Mouse (Mus musculus) limb, embryonic 12.5 days (tissue): ENCODE measurements around the gene Cacna1c. TPM values are rescaled to one million over a fixed set of nuclear protein-coding genes. Genes with fewer than 3 reads are reported as not detected.

Experiments
- ATAC-seq: fragments of 200-750 bp; cut with Nextera tagmentation; 2 replicates; pipeline ENCODE4 v1.8.0; 2017; ENCODE audit warnings: low read depth, moderate TSS enrichment; ENCODE audit not compliant: insufficient number of reproducible peaks, insufficient read depth, low FRiP score, low TSS enrichment
- H3K27ac ChIP-seq: fragments of 300-500 bp; sonication (generic); 2 replicates; pipeline ENCODE4 v1.5.1; 2016; ENCODE audit warnings: mild to moderate bottlenecking, moderate library complexity
- H3K27me3 ChIP-seq: fragments of 300-500 bp; sonication (generic); 2 replicates; pipeline ENCODE4 v1.6.1; 2016; ENCODE audit warnings: mild to moderate bottlenecking, moderate library complexity
- H3K36me3 ChIP-seq: fragments of 300-500 bp; sonication (generic); 2 replicates; pipeline ENCODE4 v1.6.1; 2016; ENCODE audit warnings: mild to moderate bottlenecking, moderate library complexity
- H3K4me1 ChIP-seq: fragments of 300-500 bp; sonication (generic); replicated peaks from 2 replicates; pipeline ENCODE4 v1.6.1; 2016
- H3K4me2 ChIP-seq: fragments of 300-500 bp; sonication (generic); 2 replicates; pipeline ENCODE4 v1.6.1; 2016; ENCODE audit warnings: mild to moderate bottlenecking, moderate library complexity
- H3K4me3 ChIP-seq: fragments of 300-500 bp; sonication (generic); replicated peaks from 2 replicates; pipeline ENCODE4 v1.5.1; 2016; ENCODE audit warnings: mild to moderate bottlenecking
- H3K9ac ChIP-seq: fragments of 300-500 bp; sonication (generic); replicated peaks from 2 replicates; pipeline ENCODE4 v1.6.1; 2016; ENCODE audit warnings: mild to moderate bottlenecking, moderate library complexity
- H3K9me3 ChIP-seq: fragments of 300-500 bp; sonication (generic); 2 replicates; pipeline ENCODE4 v1.6.1; 2016; ENCODE audit warnings: mild to moderate bottlenecking, moderate library complexity
- WGBS: fragments of 180-500 bp; shearing (Covaris S2); methylation state at CpG from one replicate; pipeline ENCODE4 v1.1.7; 2016; 5-methylcytosine and 5-hydroxymethylcytosine counted together
- polyA plus RNA-seq: library from polyadenylated mRNA; unstranded; fragments of >200 nt; fragmentation: Nextera tagmentation; extraction: Ambion mirVana; gene quantifications from 2 replicates; pipeline ENCODE4 v1.2.1, GENCODE M21; 2016

Cacna1c gene
- polyA plus RNA-seq, 1 experiment from 2014 or later, result 13.8 TPM

GRCm38 (mm10) chr6:119186658-119187057 is 9.6 kb downstream of the Cacna1c start:
- Histone ChIP-seq H3K4me1 (no peaks in the 10 kb centered on the region), H3K36me3 (peaks cover 48% of the 10 kb centered on the region), H3K4me2 (no peak overlapping the region), H3K9me3 (no peaks in the 10 kb centered on the region), H3K27me3 (no peaks in the 10 kb centered on the region), H3K4me3 (no peak overlapping the region), H3K27ac (no peak overlapping the region), H3K9ac (no peak overlapping the region)
- no peak for ATAC-seq
- 57% methylated on average over 8 of the region's 8 CpGs for WGBS

DNA sequence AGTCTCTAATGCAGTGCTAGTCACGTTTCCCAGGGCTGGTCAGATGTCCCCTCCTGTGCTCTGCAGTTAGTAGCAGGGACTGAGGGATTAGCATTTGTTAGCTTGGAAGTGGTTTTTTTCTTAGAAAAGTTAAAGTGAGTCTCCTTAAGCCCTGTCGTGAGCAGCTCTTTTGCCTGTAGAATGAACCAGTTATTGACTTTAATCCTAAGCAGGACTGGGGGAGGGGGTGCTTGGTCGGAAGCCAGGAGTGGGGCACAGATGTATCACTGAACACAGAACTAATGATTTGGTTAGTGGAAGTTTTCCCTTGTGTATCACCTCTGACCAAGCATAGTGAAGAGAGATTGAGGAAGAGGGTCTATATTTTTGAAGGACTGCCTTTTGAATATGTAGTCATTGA is 12.4 kb downstream of the Cacna1c start:
- Histone ChIP-seq H3K9me3 (no peaks in the 10 kb centered on the region), H3K9ac (no peak overlapping the region), H3K4me2 (no peak overlapping the region), H3K4me1 (no peaks in the 10 kb centered on the region), H3K36me3 (peaks cover 20% of the 10 kb centered on the region; the same call in 1 of the 2 replicates), H3K27me3 (no peaks in the 10 kb centered on the region), H3K4me3 (no peak overlapping the region), H3K27ac (no peak overlapping the region)
- 73% methylated on average over 3 of the region's 3 CpGs for WGBS
- ATAC-seq, result no peak

DNA sequence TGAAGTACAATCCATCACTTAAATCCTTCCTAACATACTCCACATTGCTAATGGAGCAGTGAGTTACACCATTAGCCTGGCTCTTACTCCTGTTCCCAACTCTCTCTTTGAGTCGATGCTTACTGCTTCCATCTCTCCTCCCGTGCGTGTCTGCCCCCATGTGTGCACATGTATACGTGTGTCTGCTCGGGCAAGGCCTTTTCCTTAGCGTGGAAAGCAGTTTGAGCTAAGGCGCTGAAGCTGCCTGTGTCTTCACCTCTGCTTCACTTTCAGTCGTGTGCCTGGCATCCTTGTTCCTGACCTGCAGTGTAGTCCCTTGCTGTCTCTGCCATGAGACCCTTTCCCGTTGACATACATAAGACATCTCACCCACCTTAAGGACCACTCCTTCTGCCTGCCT is 14.0 kb downstream of the Cacna1c start:
- H3K4me1 ChIP-seq, result no peaks in the 10 kb centered on the region
- ATAC-seq, result no peak
- peaks cover 17% of the 10 kb centered on the region; the same call in 1 of the 2 replicates for H3K36me3 ChIP-seq
- H3K9ac ChIP-seq, result no peak overlapping the region
- H3K27me3 ChIP-seq, result no peaks in the 10 kb centered on the region
- whole genome bisulfite sequencing, result 89% methylated on average over 9 of the region's 9 CpGs
- no peaks in the 10 kb centered on the region for H3K9me3 ChIP-seq
- H3K4me3 ChIP-seq, result no peak overlapping the region
- no peak overlapping the region for H3K4me2 ChIP-seq
- H3K27ac ChIP-seq, result no peak overlapping the region

- H3K27me3 ChIP-seq, result no peaks in the 10 kb centered on the region
- H3K9ac ChIP-seq, result no peak overlapping the region
- no peaks in the 10 kb centered on the region for H3K9me3 ChIP-seq
- no peak for ATAC-seq
- H3K27ac ChIP-seq, result no peak overlapping the region
- 95% methylated on average over 2 of the region's 2 CpGs for WGBS
- peaks cover 6% of the 10 kb centered on the region; the same call in 1 of the 2 replicates for H3K4me1 ChIP-seq
- H3K36me3 ChIP-seq, result peaks cover 12% of the 10 kb centered on the region; the same call in 1 of the 2 replicates
- H3K4me3 ChIP-seq, result no peak overlapping the region
- H3K4me2 ChIP-seq, result no peak overlapping the region
Observed at GRCm38 (mm10) chr6:119180188-119180587, 16.0 kb downstream of the Cacna1c start.

- Histone ChIP-seq H3K4me1 (peaks cover 6% of the 10 kb centered on the region; the same call in 1 of the 2 replicates), H3K27me3 (no peaks in the 10 kb centered on the region), H3K4me2 (no peak overlapping the region), H3K9me3 (no peaks in the 10 kb centered on the region), H3K9ac (no peak overlapping the region), H3K4me3 (no peak overlapping the region), H3K27ac (no peak overlapping the region), H3K36me3 (no peaks in the 10 kb centered on the region)
- no peak for ATAC-seq
- WGBS, result 60% methylated on average over 8 of the region's 8 CpGs
Observed at GRCm38 (mm10) chr6:119177101-119177500, 19.1 kb downstream of the Cacna1c start.

DNA sequence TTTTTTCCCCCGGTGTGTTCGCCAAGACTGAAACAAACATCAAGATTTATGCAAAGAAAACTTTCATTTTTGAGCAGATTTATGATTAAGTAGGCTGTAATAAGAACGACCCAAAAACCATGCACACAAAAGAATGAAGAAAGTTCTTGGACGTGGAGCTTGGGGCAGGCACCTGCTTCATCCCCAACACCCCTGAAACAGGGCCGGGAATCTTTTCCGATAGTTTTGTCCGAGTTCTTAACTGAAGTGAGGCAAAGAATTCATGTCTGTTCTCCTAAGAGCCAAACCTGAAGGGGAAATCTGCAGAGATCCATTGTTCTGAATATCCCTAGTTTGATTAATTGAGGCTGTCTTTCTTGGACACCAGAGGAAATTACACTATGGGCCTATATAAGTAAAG is 20.1 kb downstream of the Cacna1c start:
- H3K9me3 ChIP-seq, result no peaks in the 10 kb centered on the region
- H3K4me1 ChIP-seq, result peaks cover 6% of the 10 kb centered on the region; the same call in 1 of the 2 replicates
- ATAC-seq, result no peak
- H3K27me3 ChIP-seq, result no peaks in the 10 kb centered on the region
- H3K27ac ChIP-seq, result no peak overlapping the region
- H3K4me2 ChIP-seq, result peak overlapping the region; percentile 70
- H3K36me3 ChIP-seq, result no peaks in the 10 kb centered on the region
- WGBS, result 76% methylated on average over 7 of the region's 7 CpGs
- H3K4me3 ChIP-seq, result peak overlapping the region; percentile 87
- no peak overlapping the region for H3K9ac ChIP-seq

GRCm38 (mm10) chr6:119175078-119175853 is 21.0 kb downstream of the Cacna1c start, which contains the start of gene Dcp1b:
TSS of gene Dcp1b (plus strand) at chr6:119175253.
- ATAC-seq, result peak; percentile 95
- Histone ChIP-seq H3K4me2 (peak within 1 kb of the TSS; percentile 70), H3K27ac (peak within 1 kb of the TSS; percentile 89), H3K27me3 (no peaks in the 10 kb centered on the region), H3K4me1 (peaks cover 6% of the 10 kb centered on the region; the same call in 1 of the 2 replicates), H3K36me3 (no peaks in the 10 kb centered on the region), H3K9ac (peak within 1 kb of the TSS; percentile 77), H3K9me3 (no peaks in the 10 kb centered on the region), H3K4me3 (peak within 1 kb of the TSS; percentile 87)
- under 1% methylated on average over 65 of the region's 65 CpGs for WGBS

DNA sequence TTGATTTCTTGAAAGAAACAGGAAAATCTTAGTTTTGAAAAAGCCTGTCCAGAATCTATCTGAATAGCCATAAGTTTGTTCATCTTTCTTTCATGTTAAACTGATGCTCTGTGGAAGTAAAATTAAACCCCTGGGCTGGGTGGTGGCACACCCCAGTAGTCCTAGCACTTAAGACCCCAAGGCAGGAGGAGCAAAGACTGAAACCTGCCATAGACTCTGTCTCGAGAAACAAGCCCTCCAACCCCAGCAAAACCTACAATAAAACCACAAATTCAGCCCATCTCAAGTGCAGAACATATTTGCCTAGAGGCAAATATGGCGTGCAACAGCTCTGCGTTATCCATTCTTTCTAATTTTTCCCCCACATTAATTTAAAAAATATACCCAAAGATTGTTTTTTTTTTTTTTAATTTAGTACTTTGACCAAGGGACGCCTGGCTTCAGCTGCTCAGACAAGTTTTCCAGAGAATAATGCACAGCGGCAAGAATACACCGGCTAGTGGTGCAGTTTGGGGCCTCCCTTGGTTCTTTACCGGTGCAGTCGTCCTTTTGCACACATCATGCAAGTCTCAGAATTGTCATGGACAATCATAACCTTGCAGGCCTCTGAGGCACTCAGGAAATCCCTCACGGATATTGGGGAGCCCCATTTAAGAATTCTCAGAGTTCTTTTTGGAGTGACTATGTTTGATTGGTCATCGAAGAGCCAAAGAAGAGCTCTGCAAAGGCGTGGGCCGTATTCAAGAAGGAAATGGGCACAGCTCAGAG is 21.7 kb downstream of the Cacna1c start:
- 56% methylated on average over 12 of the region's 12 CpGs for WGBS
- Histone ChIP-seq H3K27me3 (no peaks in the 10 kb centered on the region), H3K27ac (no peak overlapping the region), H3K9ac (no peak overlapping the region), H3K4me1 (peaks cover 6% of the 10 kb centered on the region; the same call in 1 of the 2 replicates), H3K36me3 (no peaks in the 10 kb centered on the region), H3K4me2 (peak overlapping the region; percentile 70), H3K9me3 (no peaks in the 10 kb centered on the region), H3K4me3 (peak overlapping the region; percentile 87)
- ATAC-seq, result 0 out of 2 replicates have a peak, but pooled peaks have one; percentile 18

DNA sequence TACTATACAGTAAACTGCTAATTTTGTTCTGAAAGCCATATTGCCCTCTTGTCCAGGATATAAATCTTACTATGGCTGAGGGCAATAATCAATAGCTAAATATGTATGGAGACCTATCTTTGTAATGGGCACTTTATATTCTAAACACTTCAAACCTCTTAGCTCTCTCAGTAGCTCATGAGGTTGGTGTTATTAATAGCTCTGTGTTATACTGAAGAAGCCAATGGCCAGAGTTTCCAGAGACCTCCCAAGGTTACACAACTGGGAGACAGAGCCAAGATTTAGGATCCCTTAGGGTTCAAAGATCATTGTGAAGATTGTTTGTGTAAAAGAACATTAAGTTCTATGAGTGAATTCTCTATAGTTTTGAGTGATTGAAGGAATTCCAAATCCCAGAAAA is 30.5 kb downstream of the Cacna1c start:
- H3K27me3 ChIP-seq, result no peaks in the 10 kb centered on the region
- H3K4me3 ChIP-seq, result no peak overlapping the region
- no peaks in the 10 kb centered on the region for H3K4me1 ChIP-seq
- H3K27ac ChIP-seq, result no peak overlapping the region
- no peak overlapping the region for H3K9ac ChIP-seq
- no peak overlapping the region for H3K4me2 ChIP-seq
- no peaks in the 10 kb centered on the region for H3K36me3 ChIP-seq
- H3K9me3 ChIP-seq, result no peaks in the 10 kb centered on the region
- no peak for ATAC-seq

DNA sequence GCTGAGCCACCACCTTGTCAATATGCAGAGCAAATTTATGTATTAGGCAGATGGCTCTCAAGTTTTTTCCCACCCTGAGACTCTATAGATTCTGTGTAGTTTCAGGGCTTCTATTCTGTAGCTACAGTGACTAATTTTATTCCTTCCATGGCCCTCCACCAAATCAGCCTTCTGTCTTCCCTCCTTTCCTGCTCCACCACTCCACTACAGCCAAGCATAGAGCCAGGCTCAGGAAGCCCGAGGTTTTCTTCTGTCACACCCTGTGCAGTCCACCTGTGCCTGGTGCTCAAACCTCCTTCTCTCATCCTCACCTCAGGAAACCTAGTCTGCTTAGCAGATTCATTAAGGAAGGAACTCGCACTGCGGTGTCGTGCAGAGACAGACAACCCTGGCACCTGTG is 51.1 kb downstream of the Cacna1c start:
- ATAC-seq, result no peak
- WGBS, result 40% methylated on average over 4 of the region's 4 CpGs
- Histone ChIP-seq H3K4me2 (no peak overlapping the region), H3K9ac (no peak overlapping the region), H3K27ac (no peak overlapping the region), H3K4me1 (no peaks in the 10 kb centered on the region), H3K27me3 (no peaks in the 10 kb centered on the region), H3K9me3 (no peaks in the 10 kb centered on the region), H3K4me3 (no peak overlapping the region), H3K36me3 (no peaks in the 10 kb centered on the region)

- Histone ChIP-seq H3K9ac (no peak overlapping the region), H3K36me3 (no peaks in the 10 kb centered on the region), H3K27ac (no peak overlapping the region), H3K27me3 (no peaks in the 10 kb centered on the region), H3K9me3 (no peaks in the 10 kb centered on the region), H3K4me2 (no peak overlapping the region), H3K4me1 (no peaks in the 10 kb centered on the region), H3K4me3 (no peak overlapping the region)
- 22% methylated on average over 7 of the region's 7 CpGs for WGBS
- no peak for ATAC-seq
Observed at GRCm38 (mm10) chr6:119139561-119139960, 56.7 kb downstream of the Cacna1c start.
